Mouse (Mus musculus) midbrain, embryonic 10.5 days (tissue): ENCODE results near the gene Klk1b27. TPM values are rescaled to one million over a fixed set of nuclear protein-coding genes. Genes with fewer than 3 reads are reported as not detected.
"Not testable (repeated sequence)": the region's sequence is repeated elsewhere in the genome, so short reads cannot be mapped to it uniquely, and the experiment has no call there.

ENCODE experiments used
- DNase-seq: peaks from one replicate; pipeline ENCODE4 v3.0.0-alpha.2; 2017; ENCODE audit warnings: low spot score
- H3K27ac ChIP-seq: fragments of 300-500 bp; sonication (generic); replicated peaks from 2 replicates; pipeline ENCODE4 v1.5.1; 2016; ENCODE audit warnings: mild to moderate bottlenecking
- H3K27me3 ChIP-seq: fragments of 300-500 bp; sonication (generic); 2 replicates; pipeline ENCODE4 v1.6.1; 2016; ENCODE audit warnings: low read depth, mild to moderate bottlenecking; ENCODE audit not compliant: poor library complexity, severe bottlenecking
- H3K36me3 ChIP-seq: fragments of 300-500 bp; sonication (generic); 2 replicates; pipeline ENCODE4 v1.6.1; 2016; ENCODE audit warnings: mild to moderate bottlenecking, moderate library complexity
- H3K4me1 ChIP-seq: fragments of 300-500 bp; sonication (generic); 2 replicates; pipeline ENCODE4 v1.6.1; 2016
- H3K4me3 ChIP-seq: fragments of 300-500 bp; sonication (generic); 2 replicates; pipeline ENCODE4 v1.5.1; 2016; ENCODE audit warnings: mild to moderate bottlenecking, moderate library complexity
- H3K9me3 ChIP-seq: fragments of 300-500 bp; sonication (generic); replicated peaks from 2 replicates; pipeline ENCODE4 v1.6.1; 2016; ENCODE audit warnings: mild to moderate bottlenecking
- WGBS: fragments of 180-500 bp; shearing (Covaris S2); methylation state at CpG from one replicate; pipeline ENCODE4 v1.1.7; 2016; 5-methylcytosine and 5-hydroxymethylcytosine counted together
- polyA plus RNA-seq: library from polyadenylated mRNA; unstranded; fragments of >200 nt; fragmentation: Nextera tagmentation; extraction: Ambion mirVana; gene quantifications from 2 replicates; pipeline ENCODE4 v1.2.1, GENCODE M21; 2016

The Klk1b27 gene
- polyA plus RNA-seq = not detected in 2 replicates

- DNase-seq, H3K9me3 ChIP-seq, H3K4me3 ChIP-seq, H3K4me1 ChIP-seq, H3K27me3 ChIP-seq, H3K27ac ChIP-seq, H3K36me3 ChIP-seq: not testable (repeated sequence)
- WGBS = 78% methylated on average over 3 of the region's 3 CpGs
Measured at GRCm38 (mm10) chr7:44051990-44052389, at the start of gene Klk1b27. Klk1b27 (plus strand) TSS chr7:44052290.

- Histone ChIP-seq H3K36me3 (no peaks in the 10 kb centered on the region), H3K4me3 (no peak overlapping the region), H3K27me3 (no peaks in the 10 kb centered on the region), H3K27ac (no peak overlapping the region), H3K4me1 (no peaks in the 10 kb centered on the region), H3K9me3 (no peaks in the 10 kb centered on the region)
- DNase-seq = no peak
Measured at GRCm38 (mm10) chr7:44004847-44005246, 47.2 kb upstream of the Klk1b27 start.

- H3K36me3 ChIP-seq, H3K4me3 ChIP-seq, DNase-seq, H3K4me1 ChIP-seq, H3K27ac ChIP-seq, H3K27me3 ChIP-seq, H3K9me3 ChIP-seq: not testable (repeated sequence)
Measured at GRCm38 (mm10) chr7:44011868-44012267, 40.2 kb upstream of the Klk1b27 start, which contains the start of gene Klk1b26. Klk1b26 (plus strand) TSS chr7:44012168.

GRCm38 (mm10) chr7:44014666-44015065, 37.4 kb upstream of the Klk1b27 start:
- not testable (repeated sequence) for H3K27ac ChIP-seq, H3K27me3 ChIP-seq, H3K9me3 ChIP-seq, H3K36me3 ChIP-seq, H3K4me1 ChIP-seq, H3K4me3 ChIP-seq, DNase-seq
- WGBS = 86% methylated on average over 6 of the region's 6 CpGs

- H3K9me3 ChIP-seq = no peaks in the 10 kb centered on the region
- no peak overlapping the region for H3K27ac ChIP-seq
- H3K36me3 ChIP-seq = no peaks in the 10 kb centered on the region
- no peak for DNase-seq
- WGBS = 88% methylated on average over 5 of the region's 5 CpGs
- H3K4me1 ChIP-seq = no peaks in the 10 kb centered on the region
- H3K4me3 ChIP-seq = no peak overlapping the region
- no peaks in the 10 kb centered on the region for H3K27me3 ChIP-seq
Measured at GRCm38 (mm10) chr7:44015071-44015470, 37.0 kb upstream of the Klk1b27 start.

GRCm38 (mm10) chr7:44072117-44072516, 20.0 kb downstream of the Klk1b27 start:
- no peaks in the 10 kb centered on the region for H3K4me1 ChIP-seq
- DNase-seq = no peak
- 80% methylated on average over 2 of the region's 2 CpGs for WGBS
- H3K27me3 ChIP-seq = no peaks in the 10 kb centered on the region
- no peak overlapping the region for H3K27ac ChIP-seq
- H3K9me3 ChIP-seq = no peaks in the 10 kb centered on the region
- no peaks in the 10 kb centered on the region for H3K36me3 ChIP-seq
- no peak overlapping the region for H3K4me3 ChIP-seq

GRCm38 (mm10) chr7:44077703-44078102, 25.6 kb downstream of the Klk1b27 start:
- H3K36me3 ChIP-seq = no peaks in the 10 kb centered on the region
- no peaks in the 10 kb centered on the region for H3K27me3 ChIP-seq
- no peak for DNase-seq
- 78% methylated on average over 1 of the region's 1 CpGs for WGBS
- no peak overlapping the region for H3K4me3 ChIP-seq
- no peak overlapping the region for H3K27ac ChIP-seq
- no peaks in the 10 kb centered on the region for H3K4me1 ChIP-seq
- peaks cover 2% of the 10 kb centered on the region; the same call in 1 of the 2 replicates for H3K9me3 ChIP-seq

GRCm38 (mm10) chr7:44096111-44096510, 44.0 kb downstream of the Klk1b27 start:
- no peaks in the 10 kb centered on the region for H3K9me3 ChIP-seq
- no peak overlapping the region for H3K27ac ChIP-seq
- no peaks in the 10 kb centered on the region for H3K36me3 ChIP-seq
- WGBS = 74% methylated on average over 1 of the region's 1 CpGs
- no peak overlapping the region for H3K4me3 ChIP-seq
- DNase-seq = no peak
- H3K27me3 ChIP-seq = no peaks in the 10 kb centered on the region
- H3K4me1 ChIP-seq = no peaks in the 10 kb centered on the region

GRCm38 (mm10) chr7:44102028-44102427, 49.9 kb downstream of the Klk1b27 start, which contains the start of gene Klk1b21:
Klk1b21 (plus strand) TSS chr7:44102328.
- DNase-seq, H3K27me3 ChIP-seq: not testable (repeated sequence)
- 96% methylated on average over 3 of the region's 3 CpGs for WGBS

More at GRCm38 (mm10) chr7:44102028-44102427, 49.9 kb downstream of the Klk1b27 start, which contains the start of gene Klk1b21:
- not testable (repeated sequence) for H3K36me3 ChIP-seq, H3K4me1 ChIP-seq, H3K27ac ChIP-seq, H3K9me3 ChIP-seq, H3K4me3 ChIP-seq

Other genes with a start within 250 kb of the Klk1b27 start
- not detected in 2 replicates for gene Klk7, start 241.0 kb upstream of the Klk1b27 start, polyA plus RNA-seq
- gene Klk6, start 227.8 kb upstream of the Klk1b27 start, polyA plus RNA-seq = not detected in 2 replicates
- gene Klk5, start 210.3 kb upstream of the Klk1b27 start, polyA plus RNA-seq = 0.17 TPM in 1 of 2 replicates, not detected in the other
- gene Klk4, start 171.1 kb upstream of the Klk1b27 start, polyA plus RNA-seq = not detected in 2 replicates
- not detected in 2 replicates for gene Klk15, start 118.5 kb upstream of the Klk1b27 start, polyA plus RNA-seq
- not detected in 2 replicates for gene Klk1b8, start 101.6 kb upstream of the Klk1b27 start, polyA plus RNA-seq
- gene Klk1b1, start 85.5 kb upstream of the Klk1b27 start, polyA plus RNA-seq = not detected in 2 replicates
- gene Klk1b9, start 76.2 kb upstream of the Klk1b27 start, polyA plus RNA-seq = not detected in 2 replicates
- not detected in 2 replicates for gene Klk1b11, start 56.4 kb upstream of the Klk1b27 start, polyA plus RNA-seq
- not detected in 2 replicates for gene Klk1b26, start 40.1 kb upstream of the Klk1b27 start, polyA plus RNA-seq
- gene Klk1b21, start 50.0 kb downstream of the Klk1b27 start, polyA plus RNA-seq = not detected in 2 replicates
- not detected in 2 replicates for gene Klk1b22, start 60.4 kb downstream of the Klk1b27 start, polyA plus RNA-seq
- not detected in 2 replicates for gene Klk1b16, start 84.5 kb downstream of the Klk1b27 start, polyA plus RNA-seq
- gene Klk1b24, start 135.9 kb downstream of the Klk1b27 start, polyA plus RNA-seq = not detected in 2 replicates
- gene Klk1b3, start 145.9 kb downstream of the Klk1b27 start, polyA plus RNA-seq = not detected in 2 replicates
- not detected in 2 replicates for gene Klk1b4, start 155.1 kb downstream of the Klk1b27 start, polyA plus RNA-seq
- gene Klk1b5, start 163.7 kb downstream of the Klk1b27 start, polyA plus RNA-seq = not detected in 2 replicates
- gene Klk1, start 173.1 kb downstream of the Klk1b27 start, polyA plus RNA-seq = not detected in 2 replicates
- 0.17 TPM in 1 of 2 replicates, not detected in the other for gene Gm36864, start 183.9 kb downstream of the Klk1b27 start, polyA plus RNA-seq
- gene 1700028J19Rik, start 194.4 kb downstream of the Klk1b27 start, polyA plus RNA-seq = 1.6 and 1.7 TPM in 2 replicates
- 172 and 189 TPM in 2 replicates for gene 2410002F23Rik, start 194.4 kb downstream of the Klk1b27 start, polyA plus RNA-seq
- 0.17 TPM in 1 of 2 replicates, not detected in the other for gene Acp4, start 205.1 kb downstream of the Klk1b27 start, polyA plus RNA-seq
- gene Gm15517, start 209.2 kb downstream of the Klk1b27 start, polyA plus RNA-seq = not detected in 2 replicates